Mouse (Mus musculus) neural tube, embryonic 14.5 days (tissue): ENCODE measurements around the gene Kcnma1. TPM values are rescaled to one million over a fixed set of nuclear protein-coding genes. Genes with fewer than 3 reads are reported as not detected.

Experiments
- ATAC-seq: fragments of 200-750 bp; cut with Nextera tagmentation; 2 replicates; pipeline ENCODE4 v1.8.0; 2017; ENCODE audit warnings: low read depth, mild to moderate bottlenecking, moderate TSS enrichment, moderate library complexity
- H3K27ac ChIP-seq: fragments of 300-500 bp; sonication (generic); 2 replicates; pipeline ENCODE4 v1.5.1; 2014; ENCODE audit warnings: low read depth, mild to moderate bottlenecking, control low read depth, low read length, moderate library complexity, mixed read lengths
- H3K27me3 ChIP-seq: fragments of 300-500 bp; sonication (generic); 2 replicates; pipeline ENCODE4 v1.6.1; 2014; ENCODE audit warnings: low read length; ENCODE audit not compliant: control insufficient read depth, insufficient read depth
- H3K36me3 ChIP-seq: fragments of 300-500 bp; sonication (generic); 2 replicates; pipeline ENCODE4 v1.6.1; 2014; ENCODE audit warnings: low read length, mixed read lengths; ENCODE audit not compliant: control insufficient read depth, insufficient read depth
- H3K4me1 ChIP-seq: fragments of 300-500 bp; sonication (generic); 2 replicates; pipeline ENCODE4 v1.6.1; 2014; ENCODE audit warnings: low read length; ENCODE audit not compliant: control insufficient read depth, insufficient read depth
- H3K4me2 ChIP-seq: fragments of 300-500 bp; sonication (generic); 2 replicates; pipeline ENCODE4 v1.6.1; 2014; ENCODE audit warnings: mild to moderate bottlenecking, low read depth, low read length, control low read depth
- H3K4me3 ChIP-seq: fragments of 300-500 bp; sonication (generic); 2 replicates; pipeline ENCODE4 v1.5.1; 2014; ENCODE audit warnings: low read depth, low read length, control low read depth, mixed read lengths
- H3K9ac ChIP-seq: fragments of 300-500 bp; sonication (generic); replicated peaks from 2 replicates; pipeline ENCODE4 v1.6.1; 2014; ENCODE audit warnings: low read depth, mild to moderate bottlenecking, control low read depth, low read length, mixed read lengths
- H3K9me3 ChIP-seq: fragments of 300-500 bp; sonication (generic); 2 replicates; pipeline ENCODE4 v1.6.1; 2016; ENCODE audit warnings: low read length; ENCODE audit not compliant: control insufficient read depth
- WGBS: fragments of 180-500 bp; shearing (Covaris S2); extraction: QIAGEN DNeasy Blood & Tissue Kit; methylation state at CpG from one replicate; pipeline ENCODE4 v1.1.7; 2014; 5-methylcytosine and 5-hydroxymethylcytosine counted together
- polyA plus RNA-seq: library from polyadenylated mRNA; unstranded; fragments of >200 nt; fragmentation: Nextera tagmentation; extraction: Ambion mirVana; gene quantifications from 2 replicates; pipeline ENCODE4 v1.2.1, GENCODE M21; 2014

The Kcnma1 gene
- polyA plus RNA-seq, 1 experiment from 2014 or later = 28.9 TPM

GRCm38 (mm10) chr14:23899462-23899861 is 114.8 kb downstream of the Kcnma1 start:
- 88% methylated on average over 5 of the region's 5 CpGs for WGBS
- ATAC-seq = no peak

GRCm38 (mm10) chr14:23897815-23898214 is 116.5 kb downstream of the Kcnma1 start:
- Histone ChIP-seq H3K27me3 (no peaks in the 10 kb centered on the region), H3K4me1 (peaks cover 11% of the 10 kb centered on the region), H3K9ac (no peak overlapping the region), H3K4me2 (no peak overlapping the region), H3K4me3 (no peak overlapping the region), H3K36me3 (no peaks in the 10 kb centered on the region), H3K9me3 (no peaks in the 10 kb centered on the region), H3K27ac (no peak overlapping the region)
- ATAC-seq = no peak
- 84% methylated on average over 5 of the region's 5 CpGs for WGBS

More at GRCm38 (mm10) chr14:23899462-23899861, 114.8 kb downstream of the Kcnma1 start:
- peaks cover 13% of the 10 kb centered on the region for H3K4me1 ChIP-seq
- no peak overlapping the region for H3K9ac ChIP-seq
- no peaks in the 10 kb centered on the region for H3K27me3 ChIP-seq
- H3K4me3 ChIP-seq = no peak overlapping the region
- no peaks in the 10 kb centered on the region for H3K9me3 ChIP-seq
- no peak overlapping the region for H3K27ac ChIP-seq
- no peaks in the 10 kb centered on the region for H3K36me3 ChIP-seq
- H3K4me2 ChIP-seq = no peak overlapping the region

- no peak for ATAC-seq
- H3K27me3 ChIP-seq = no peaks in the 10 kb centered on the region
- H3K4me1 ChIP-seq = no peaks in the 10 kb centered on the region
- H3K36me3 ChIP-seq = no peaks in the 10 kb centered on the region
- no peak overlapping the region for H3K4me2 ChIP-seq
- H3K4me3 ChIP-seq = no peak overlapping the region
- no peaks in the 10 kb centered on the region for H3K9me3 ChIP-seq
- H3K27ac ChIP-seq = no peak overlapping the region
- no peak overlapping the region for H3K9ac ChIP-seq
- 60% methylated on average over 3 of the region's 3 CpGs for WGBS
Observed at GRCm38 (mm10) chr14:23896036-23896435, 118.3 kb downstream of the Kcnma1 start.

- Histone ChIP-seq H3K27ac (no peak overlapping the region), H3K9me3 (no peaks in the 10 kb centered on the region), H3K4me2 (no peak overlapping the region), H3K9ac (no peak overlapping the region), H3K4me3 (no peak overlapping the region), H3K36me3 (no peaks in the 10 kb centered on the region), H3K27me3 (no peaks in the 10 kb centered on the region), H3K4me1 (no peaks in the 10 kb centered on the region)
- 82% methylated on average over 4 of the region's 4 CpGs for WGBS
- no peak; the same call in 1 of the 2 replicates for ATAC-seq
Observed at GRCm38 (mm10) chr14:23886112-23886511, 128.2 kb downstream of the Kcnma1 start.

GRCm38 (mm10) chr14:23885539-23885938 is 128.8 kb downstream of the Kcnma1 start:
- Histone ChIP-seq H3K9me3 (no peaks in the 10 kb centered on the region), H3K4me1 (no peaks in the 10 kb centered on the region), H3K27me3 (no peaks in the 10 kb centered on the region), H3K4me3 (no peak overlapping the region), H3K36me3 (no peaks in the 10 kb centered on the region), H3K27ac (no peak overlapping the region), H3K9ac (no peak overlapping the region), H3K4me2 (no peak overlapping the region)
- 66% methylated on average over 6 of the region's 6 CpGs for WGBS
- no peak for ATAC-seq

- Histone ChIP-seq H3K4me3 (no peak overlapping the region), H3K4me1 (no peaks in the 10 kb centered on the region), H3K4me2 (no peak overlapping the region), H3K9ac (no peak overlapping the region), H3K27me3 (no peaks in the 10 kb centered on the region), H3K27ac (no peak overlapping the region), H3K36me3 (no peaks in the 10 kb centered on the region), H3K9me3 (no peaks in the 10 kb centered on the region)
- ATAC-seq = no peak
- WGBS = 91% methylated on average over 4 of the region's 4 CpGs
Observed at GRCm38 (mm10) chr14:23885071-23885470, 129.2 kb downstream of the Kcnma1 start.

GRCm38 (mm10) chr14:23882001-23882400 is 132.3 kb downstream of the Kcnma1 start:
- H3K9me3 ChIP-seq = no peaks in the 10 kb centered on the region
- no peaks in the 10 kb centered on the region for H3K27me3 ChIP-seq
- no peaks in the 10 kb centered on the region for H3K36me3 ChIP-seq
- no peak overlapping the region for H3K9ac ChIP-seq
- ATAC-seq = no peak
- no peak overlapping the region for H3K4me2 ChIP-seq
- H3K4me3 ChIP-seq = no peak overlapping the region
- no peak overlapping the region for H3K27ac ChIP-seq
- 74% methylated on average over 1 of the region's 1 CpGs for WGBS
- H3K4me1 ChIP-seq = no peaks in the 10 kb centered on the region

- Histone ChIP-seq H3K4me3 (no peak overlapping the region), H3K27ac (no peak overlapping the region), H3K27me3 (no peaks in the 10 kb centered on the region), H3K9me3 (no peaks in the 10 kb centered on the region), H3K4me2 (no peak overlapping the region), H3K4me1 (no peaks in the 10 kb centered on the region), H3K9ac (no peak overlapping the region), H3K36me3 (no peaks in the 10 kb centered on the region)
- 91% methylated on average over 3 of the region's 3 CpGs for WGBS
- no peak for ATAC-seq
Observed at GRCm38 (mm10) chr14:23879331-23879730, 135.0 kb downstream of the Kcnma1 start.

GRCm38 (mm10) chr14:23877561-23877960 is 136.7 kb downstream of the Kcnma1 start:
- no peak for ATAC-seq
- Histone ChIP-seq H3K9me3 (no peaks in the 10 kb centered on the region), H3K36me3 (no peaks in the 10 kb centered on the region), H3K4me1 (no peaks in the 10 kb centered on the region), H3K4me2 (no peak overlapping the region), H3K27me3 (no peaks in the 10 kb centered on the region), H3K27ac (no peak overlapping the region), H3K4me3 (no peak overlapping the region), H3K9ac (no peak overlapping the region)
- WGBS = 71% methylated on average over 5 of the region's 5 CpGs
